Mouse (Mus musculus): ENCODE measurements around the gene Lmo7. TPM values are rescaled to one million over a fixed set of nuclear protein-coding genes. Genes with fewer than 3 reads are reported as not detected.

The Lmo7 gene
- total and polyA plus RNA-seq, 2 experiments from 2014 or later, result 13.4 to 26.3 TPM

DNA sequence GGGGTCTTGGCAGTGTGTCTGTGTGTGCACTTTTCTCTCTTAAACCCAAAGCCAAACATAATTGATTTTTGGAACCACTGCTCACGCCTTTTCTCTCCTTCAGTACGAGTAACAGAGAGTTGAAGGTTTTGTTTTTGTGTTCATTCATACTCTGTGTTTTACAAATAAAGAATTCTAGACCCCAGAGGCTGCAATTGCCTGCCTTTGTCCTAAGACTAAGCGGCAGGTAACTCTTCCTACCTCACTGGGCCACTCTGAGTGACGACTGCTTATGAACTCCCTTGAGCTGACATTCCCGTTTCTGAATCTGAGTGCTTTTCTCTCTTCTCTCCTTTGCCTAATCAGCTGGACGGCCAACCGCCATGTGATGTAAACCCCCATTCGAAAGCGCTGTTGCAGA lies 203.8 kb downstream of the Lmo7 start:
- WGBS, result 66% methylated on average over 9 of the region's 9 CpGs
- TF ChIP-seq CTCF (IDR thresholded peaks at IDR 0.05; ENCODE audit: low read depth), result no peak
- Histone ChIP-seq H3K4me1 (ENCODE audit: insufficient read depth) (no peaks in the 10 kb centered on the region), H3K36me3 (ENCODE audit: insufficient read depth) (no peaks in the 10 kb centered on the region), H3K9ac (no peak overlapping the region), H3K27me3 (ENCODE audit: insufficient read depth, low read length) (no peaks in the 10 kb centered on the region), H3K9me3 (ENCODE audit: low read length) (no peaks in the 10 kb centered on the region), H3K4me2 (ENCODE audit: low read depth) (no peak overlapping the region), H3K4me3 (ENCODE audit: low read depth, low read length) (no peak overlapping the region), H3K27ac (ENCODE audit: low read depth, low read length) (no peak overlapping the region)
- ATAC-seq, result no peak
- DNase-seq, result no peak

DNA sequence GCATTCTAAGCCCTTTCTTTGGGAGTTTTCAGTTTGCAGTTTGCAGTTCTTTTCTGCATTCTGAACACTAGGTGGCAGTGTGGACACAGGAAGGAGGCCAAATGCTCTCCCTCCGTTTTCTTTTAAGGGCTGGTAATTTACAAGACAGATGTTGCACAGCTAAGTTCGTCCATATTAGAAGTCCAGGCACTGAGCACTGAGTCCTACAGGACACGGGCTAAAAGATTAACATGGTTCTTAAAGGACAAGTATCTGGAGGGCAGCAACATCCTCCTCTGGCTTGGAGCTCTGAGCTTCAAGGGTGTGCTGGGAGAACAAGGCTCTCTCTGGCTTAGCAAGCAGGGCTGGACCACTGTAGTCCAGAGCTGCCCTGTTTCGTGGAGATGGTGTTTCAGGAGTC lies 213.2 kb downstream of the Lmo7 start:
- 7% methylated on average over 4 of the region's 4 CpGs for WGBS
- TF ChIP-seq CTCF (IDR thresholded peaks at IDR 0.05; ENCODE audit: low read depth), result peak; percentile 89

GRCm38 (mm10) chr14:101946711-101947516 lies 217.2 kb downstream of the Lmo7 start:
- Histone ChIP-seq H3K27ac (ENCODE audit: low read depth, low read length) (no peak overlapping the region; the same call in 1 of the 2 replicates), H3K4me3 (ENCODE audit: low read depth, low read length) (peak overlapping the region; percentile 12; the same call in 1 of the 2 replicates), H3K9ac (no peak overlapping the region), H3K4me2 (ENCODE audit: low read depth) (peak overlapping the region; percentile 31), H3K4me1 (ENCODE audit: insufficient read depth) (peaks cover 6% of the 10 kb centered on the region; the same call in 1 of the 2 replicates), H3K27me3 (ENCODE audit: insufficient read depth, low read length) (no peaks in the 10 kb centered on the region), H3K36me3 (ENCODE audit: insufficient read depth) (no peaks in the 10 kb centered on the region), H3K9me3 (ENCODE audit: low read length) (no peaks in the 10 kb centered on the region)
- ATAC-seq (peak; percentile 81), DNase-seq (peak; percentile 84)
- WGBS, result 45% methylated on average over 21 of the region's 21 CpGs
- peak; percentile 85 for TF ChIP-seq CTCF (IDR thresholded peaks at IDR 0.05; ENCODE audit: low read depth)

More for the DNA sequence above, 213.2 kb downstream of the Lmo7 start:
- peak overlapping the region; percentile 34 for H3K4me2 ChIP-seq (ENCODE audit: low read depth)
- H3K4me1 ChIP-seq (ENCODE audit: insufficient read depth), result peaks cover 6% of the 10 kb centered on the region; the same call in 1 of the 2 replicates
- no peak overlapping the region for H3K9ac ChIP-seq
- H3K27ac ChIP-seq (ENCODE audit: low read depth, low read length), result no peak overlapping the region
- no peaks in the 10 kb centered on the region for H3K27me3 ChIP-seq (ENCODE audit: insufficient read depth, low read length)
- no peaks in the 10 kb centered on the region for H3K9me3 ChIP-seq (ENCODE audit: low read length)
- H3K36me3 ChIP-seq (ENCODE audit: insufficient read depth), result no peaks in the 10 kb centered on the region
- DNase-seq (peak; percentile 83), ATAC-seq (peak; percentile 23)
- H3K4me3 ChIP-seq (ENCODE audit: low read depth, low read length), result no peak overlapping the region

DNA sequence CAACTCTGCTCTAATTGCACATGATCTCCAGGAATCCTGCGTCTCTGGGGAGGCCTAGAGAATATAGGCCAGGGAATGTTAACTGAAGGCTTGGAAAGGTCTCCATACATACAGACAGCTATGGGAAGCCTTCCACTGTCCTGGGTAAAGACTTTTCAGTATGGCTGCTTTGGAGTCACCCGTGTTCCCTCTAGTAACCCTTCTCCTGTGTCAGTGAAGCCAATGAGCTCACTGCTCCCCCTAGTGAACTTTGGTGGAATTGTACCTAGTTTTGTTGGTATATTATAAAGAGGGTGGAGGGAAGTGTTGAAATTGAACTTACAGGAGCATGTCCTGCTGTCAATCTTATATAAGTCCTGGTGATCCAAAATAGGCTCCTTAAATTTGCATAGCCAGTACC lies 219.4 kb downstream of the Lmo7 start:
- peak; percentile 62 for TF ChIP-seq CTCF (IDR thresholded peaks at IDR 0.05; ENCODE audit: low read depth)
- Histone ChIP-seq H3K4me3 (ENCODE audit: low read depth, low read length) (no peak overlapping the region), H3K27ac (ENCODE audit: low read depth, low read length) (no peak overlapping the region), H3K9me3 (ENCODE audit: low read length) (no peaks in the 10 kb centered on the region), H3K36me3 (ENCODE audit: insufficient read depth) (no peaks in the 10 kb centered on the region), H3K4me2 (ENCODE audit: low read depth) (no peak overlapping the region), H3K27me3 (ENCODE audit: insufficient read depth, low read length) (no peaks in the 10 kb centered on the region), H3K9ac (no peak overlapping the region), H3K4me1 (ENCODE audit: insufficient read depth) (no peaks in the 10 kb centered on the region)
- DNase-seq (peak; percentile 52), ATAC-seq (no peak)
- 52% methylated on average over 2 of the region's 2 CpGs for WGBS

DNA sequence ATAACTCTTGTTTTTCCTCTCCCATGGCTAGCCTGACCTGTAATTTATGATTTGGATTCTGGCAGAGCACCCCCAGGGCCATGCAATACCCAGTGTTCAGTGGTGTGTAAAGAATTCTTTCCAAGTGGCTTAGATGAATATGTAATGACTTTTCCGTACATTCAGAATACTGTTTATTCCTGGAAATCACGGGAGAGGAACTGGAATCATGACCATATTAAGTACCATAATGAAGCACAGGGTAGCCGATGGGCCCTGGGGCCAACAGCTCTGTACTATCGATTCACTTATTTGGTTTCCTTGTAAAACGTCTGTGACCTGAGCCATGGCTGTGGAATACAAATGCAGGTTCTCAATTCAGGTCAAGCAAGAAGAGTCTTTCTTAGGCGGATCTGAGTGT lies 221.3 kb downstream of the Lmo7 start:
- no peak for DNase-seq
- 71% methylated on average over 6 of the region's 6 CpGs for WGBS
- no peak for TF ChIP-seq CTCF (IDR thresholded peaks at IDR 0.05; ENCODE audit: low read depth)

DNA sequence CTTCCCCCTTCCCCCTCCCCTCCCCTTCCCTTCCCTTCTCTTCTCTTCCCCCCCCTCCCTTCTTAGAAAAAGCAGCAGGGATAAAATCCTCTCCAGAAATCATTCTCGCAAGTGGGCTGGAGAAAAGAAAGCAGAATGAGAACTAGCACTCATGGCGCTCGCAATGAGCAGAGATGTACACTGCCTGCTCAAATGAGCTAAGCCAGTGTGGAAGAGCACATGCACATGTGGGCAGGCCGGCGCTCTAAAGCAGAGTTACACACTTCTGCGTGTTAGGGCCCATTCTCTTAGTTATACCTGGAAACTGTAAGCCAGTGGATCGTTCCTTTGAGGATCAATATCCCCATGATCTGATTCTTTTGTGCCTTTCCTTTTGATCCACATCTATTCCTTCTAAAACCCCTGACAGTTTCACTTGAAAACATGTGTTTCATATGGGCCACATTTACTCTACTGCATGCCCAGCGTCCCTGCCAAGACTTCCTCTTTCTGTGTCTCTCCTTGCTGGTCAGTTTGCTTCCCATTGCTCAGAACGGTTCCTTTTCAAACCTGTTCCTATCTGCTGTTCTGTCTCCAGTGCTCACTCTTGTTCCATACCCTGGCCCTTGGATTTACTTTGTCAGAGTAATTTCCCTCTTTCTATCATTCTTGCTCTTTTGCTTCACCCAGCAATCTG lies 224.2 kb downstream of the Lmo7 start:
- no peak for TF ChIP-seq CTCF (IDR thresholded peaks at IDR 0.05; ENCODE audit: low read depth)
- whole genome bisulfite sequencing, result 79% methylated on average over 9 of the region's 9 CpGs

More for the DNA sequence above, 221.3 kb downstream of the Lmo7 start:
- Histone ChIP-seq H3K4me3 (ENCODE audit: low read depth, low read length) (no peak overlapping the region), H3K9ac (no peak overlapping the region), H3K27ac (ENCODE audit: low read depth, low read length) (no peak overlapping the region), H3K36me3 (ENCODE audit: insufficient read depth) (no peaks in the 10 kb centered on the region), H3K4me1 (ENCODE audit: insufficient read depth) (no peaks in the 10 kb centered on the region), H3K27me3 (ENCODE audit: insufficient read depth, low read length) (no peaks in the 10 kb centered on the region), H3K4me2 (ENCODE audit: low read depth) (no peak overlapping the region), H3K9me3 (ENCODE audit: low read length) (no peaks in the 10 kb centered on the region)
- no peak for ATAC-seq

GRCm38 (mm10) chr14:101964381-101964780 lies 234.6 kb downstream of the Lmo7 start:
- WGBS, result 84% methylated on average over 6 of the region's 6 CpGs
- no peak for TF ChIP-seq CTCF (IDR thresholded peaks at IDR 0.05; ENCODE audit: low read depth)
- no peaks in the 10 kb centered on the region for H3K36me3 ChIP-seq (ENCODE audit: insufficient read depth)

More for the DNA sequence above, 224.2 kb downstream of the Lmo7 start:
- Histone ChIP-seq H3K36me3 (ENCODE audit: insufficient read depth) (no peaks in the 10 kb centered on the region), H3K4me2 (ENCODE audit: low read depth) (no peak overlapping the region), H3K4me1 (ENCODE audit: insufficient read depth) (no peaks in the 10 kb centered on the region), H3K9ac (no peak overlapping the region), H3K27ac (ENCODE audit: low read depth, low read length) (no peak overlapping the region), H3K4me3 (ENCODE audit: low read depth, low read length) (no peak overlapping the region), H3K27me3 (ENCODE audit: insufficient read depth, low read length) (no peaks in the 10 kb centered on the region), H3K9me3 (ENCODE audit: low read length) (no peaks in the 10 kb centered on the region)
- ATAC-seq (no peak), DNase-seq (no peak)

More at GRCm38 (mm10) chr14:101964381-101964780, 234.6 kb downstream of the Lmo7 start:
- Histone ChIP-seq H3K9me3 (ENCODE audit: low read length) (no peaks in the 10 kb centered on the region), H3K27me3 (ENCODE audit: insufficient read depth, low read length) (no peaks in the 10 kb centered on the region), H3K9ac (no peak overlapping the region), H3K4me1 (ENCODE audit: insufficient read depth) (no peaks in the 10 kb centered on the region), H3K4me2 (ENCODE audit: low read depth) (no peak overlapping the region), H3K4me3 (ENCODE audit: low read depth, low read length) (no peak overlapping the region), H3K27ac (ENCODE audit: low read depth, low read length) (no peak overlapping the region)
- no peak for ATAC-seq
- no peak for DNase-seq
